Mouse (Mus musculus): ENCODE results near the gene Krtcap3.
A peak's percentile ranks its signal among the peaks of the same experiment; 100 is the strongest.

Gene Krtcap3

GRCm38 (mm10) chr5:31253806-31254205 is 2.3 kb downstream of the Krtcap3 start:
- DNase-seq, result no peak

DNA sequence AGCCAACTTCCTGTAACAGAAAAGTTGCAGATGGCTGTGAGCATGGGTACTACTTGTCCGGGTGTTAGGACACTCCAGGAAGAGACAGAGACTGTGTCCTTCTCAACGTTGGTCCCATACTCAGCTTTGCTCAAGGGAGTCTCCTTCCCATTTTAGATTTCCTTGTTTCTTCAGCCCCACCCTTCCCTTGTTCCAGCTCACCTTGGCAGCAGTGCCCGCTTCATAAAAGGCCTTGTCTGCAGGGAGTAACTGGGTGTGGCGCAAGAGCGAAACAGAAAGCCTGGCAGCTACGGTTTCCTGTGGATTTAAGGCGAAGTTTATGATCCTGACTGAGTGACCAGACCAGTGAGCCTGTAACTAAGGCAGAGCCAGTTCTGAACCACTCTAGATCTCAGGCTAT is 3.0 kb downstream of the Krtcap3 start:
- no peak for DNase-seq

DNA sequence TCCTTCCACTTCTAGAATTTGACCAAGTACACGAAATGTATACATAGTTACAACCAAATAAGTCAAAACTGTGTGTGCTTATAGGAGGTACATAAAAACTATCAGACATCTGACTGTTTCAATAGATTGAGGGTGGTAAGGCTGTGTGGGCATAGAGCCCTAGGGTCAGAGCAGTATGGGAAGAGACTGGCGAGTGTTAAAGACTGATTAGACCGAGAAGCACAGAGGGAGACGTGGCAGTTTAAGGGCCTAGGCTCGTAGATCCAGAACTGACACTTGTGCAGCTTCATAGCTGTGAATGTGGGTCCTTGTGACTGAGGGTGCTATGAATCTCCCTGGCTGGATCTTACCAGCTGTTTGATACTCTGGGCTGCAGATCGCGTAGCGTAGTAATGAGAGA is 3.4 kb downstream of the Krtcap3 start:
- DNase-seq, result no peak

DNA sequence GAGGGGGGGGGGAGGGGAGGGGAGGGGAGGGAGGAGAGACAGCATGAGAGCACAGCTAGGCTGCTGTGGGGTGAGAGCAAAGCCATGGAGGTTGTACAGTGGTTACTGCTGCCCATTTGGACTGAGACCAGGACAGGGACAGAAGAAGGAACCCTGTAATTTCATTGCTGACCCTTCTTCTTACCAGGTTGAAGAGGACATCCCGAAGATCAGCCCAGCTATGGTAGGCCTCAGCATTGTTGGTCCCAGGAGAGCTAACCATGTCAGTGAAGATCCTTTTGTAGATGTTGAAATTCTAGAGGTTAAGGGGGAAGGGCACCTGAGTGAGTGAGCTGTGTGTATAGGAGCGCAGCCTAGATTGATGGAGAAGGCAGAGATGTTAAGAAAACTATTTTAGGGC is 3.9 kb downstream of the Krtcap3 start:
- DNase-seq, result no peak

GRCm38 (mm10) chr5:31255971-31256370 is 4.5 kb downstream of the Krtcap3 start:
- DNase-seq, result no peak

GRCm38 (mm10) chr5:31257616-31258015 is 6.1 kb downstream of the Krtcap3 start:
- DNase-seq, result no peak

GRCm38 (mm10) chr5:31266101-31266500 is 14.6 kb downstream of the Krtcap3 start:
- peak; percentile 29 to 44 for DNase-seq

GRCm38 (mm10) chr5:31267686-31268085 is 16.2 kb downstream of the Krtcap3 start:
- no peak for DNase-seq

- no peak for DNase-seq
These were observed 21.5 kb downstream of the Krtcap3 start for GRCm38 (mm10) chr5:31273018-31273417.

DNA sequence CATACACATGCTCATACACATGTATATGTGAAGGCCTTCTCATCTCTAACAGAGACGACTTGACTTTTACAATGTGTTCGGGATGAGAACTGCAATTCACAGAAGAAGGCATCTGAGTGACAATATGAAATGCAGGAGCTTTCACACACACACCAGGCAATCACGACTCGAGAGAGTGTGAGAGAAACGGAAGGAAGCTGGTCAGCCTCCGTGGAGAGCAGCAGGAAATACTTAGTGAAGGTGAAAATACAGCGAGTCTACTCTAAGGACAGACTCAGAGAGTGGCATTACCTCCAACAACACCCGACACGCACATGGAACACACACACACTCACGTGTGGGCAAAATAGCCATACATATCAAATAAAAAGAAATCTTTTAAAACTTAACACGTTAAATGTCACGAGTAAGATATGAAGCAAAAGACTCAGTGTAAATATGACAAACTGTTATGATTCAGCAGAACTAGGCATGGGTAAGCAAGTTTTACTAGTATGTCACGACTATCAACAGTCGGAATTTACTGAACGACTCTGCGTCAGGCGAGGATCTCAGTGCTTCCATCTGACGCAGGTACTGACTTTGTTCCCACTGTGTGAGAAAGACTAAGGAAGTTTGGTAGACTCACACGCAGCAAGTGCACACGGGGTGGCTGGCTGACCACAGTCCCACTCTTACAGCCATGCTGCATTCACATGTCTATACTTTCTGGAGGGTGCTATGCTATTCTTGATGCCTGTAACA is 27.9 kb downstream of the Krtcap3 start:
- DNase-seq, result no peak

DNA sequence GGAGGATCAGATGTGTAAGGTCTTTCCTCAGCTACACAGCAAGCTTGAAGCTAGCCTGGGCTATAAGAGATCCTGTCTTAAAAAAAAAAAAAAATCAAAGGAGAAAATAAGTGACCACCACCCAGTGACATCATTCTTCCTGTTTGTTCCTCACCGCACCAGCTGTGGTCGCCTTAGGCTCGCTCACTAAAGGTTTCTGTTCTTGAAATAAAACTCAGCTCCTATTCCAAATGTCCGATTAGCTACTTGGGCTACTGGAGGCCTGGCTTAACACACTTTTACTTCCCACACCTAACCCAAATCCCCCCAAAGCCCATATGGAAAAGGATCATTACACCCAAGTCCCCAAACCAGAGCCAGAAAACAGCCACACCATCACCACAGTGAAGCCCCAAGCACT is 36.7 kb downstream of the Krtcap3 start:
- no peak for DNase-seq

GRCm38 (mm10) chr5:31288655-31289054 is 37.2 kb downstream of the Krtcap3 start:
- peak; percentile 17 to 22 for DNase-seq

- no peak for DNase-seq
These were observed 38.2 kb downstream of the Krtcap3 start for GRCm38 (mm10) chr5:31289626-31290230.

GRCm38 (mm10) chr5:31290521-31291360 is 39.2 kb downstream of the Krtcap3 start, which contains the start of gene Ift172:
TSS of gene Ift172 (minus strand) at chr5:31291116.
- DNase-seq, result peak; percentile 98

- no peak for DNase-seq
These were observed 39.8 kb downstream of the Krtcap3 start for GRCm38 (mm10) chr5:31291361-31291688.

- DNase-seq, result peak in 1 of 2 experiments; percentile 45
These were observed 43.6 kb downstream of the Krtcap3 start for GRCm38 (mm10) chr5:31294964-31295605.

DNA sequence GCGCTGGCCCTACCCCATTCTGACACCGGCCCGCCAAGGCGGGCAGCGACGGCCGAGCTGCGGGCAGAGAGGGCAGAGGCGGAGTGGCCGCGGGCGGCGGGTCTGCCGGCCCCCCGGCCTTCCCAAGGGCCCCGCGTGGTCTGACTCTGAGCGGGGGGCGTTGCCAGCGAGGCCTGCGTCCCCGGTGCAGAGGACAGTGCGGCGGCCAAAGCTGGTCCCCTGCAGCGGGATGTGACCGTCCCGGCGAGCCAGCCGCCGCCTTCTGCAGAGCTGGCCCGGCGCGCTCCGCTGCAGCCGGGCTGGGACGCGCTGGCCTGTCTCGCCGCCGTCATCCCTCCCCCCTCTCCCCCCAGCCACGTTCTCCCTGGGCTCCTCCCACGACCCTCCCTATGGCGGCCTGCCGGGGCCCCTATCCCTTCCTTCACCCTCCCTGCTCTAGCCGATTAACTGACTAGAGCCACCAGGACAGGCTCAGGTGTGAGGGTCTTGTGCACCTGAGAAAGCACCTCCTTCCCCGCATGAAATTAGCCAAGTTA is 44.2 kb downstream of the Krtcap3 start, which contains the start of gene Fndc4:
TSS of gene Fndc4 (minus strand) at position 475 of the 536 bp plus-strand sequence.
- peak; percentile 85 to 91 for DNase-seq

DNA sequence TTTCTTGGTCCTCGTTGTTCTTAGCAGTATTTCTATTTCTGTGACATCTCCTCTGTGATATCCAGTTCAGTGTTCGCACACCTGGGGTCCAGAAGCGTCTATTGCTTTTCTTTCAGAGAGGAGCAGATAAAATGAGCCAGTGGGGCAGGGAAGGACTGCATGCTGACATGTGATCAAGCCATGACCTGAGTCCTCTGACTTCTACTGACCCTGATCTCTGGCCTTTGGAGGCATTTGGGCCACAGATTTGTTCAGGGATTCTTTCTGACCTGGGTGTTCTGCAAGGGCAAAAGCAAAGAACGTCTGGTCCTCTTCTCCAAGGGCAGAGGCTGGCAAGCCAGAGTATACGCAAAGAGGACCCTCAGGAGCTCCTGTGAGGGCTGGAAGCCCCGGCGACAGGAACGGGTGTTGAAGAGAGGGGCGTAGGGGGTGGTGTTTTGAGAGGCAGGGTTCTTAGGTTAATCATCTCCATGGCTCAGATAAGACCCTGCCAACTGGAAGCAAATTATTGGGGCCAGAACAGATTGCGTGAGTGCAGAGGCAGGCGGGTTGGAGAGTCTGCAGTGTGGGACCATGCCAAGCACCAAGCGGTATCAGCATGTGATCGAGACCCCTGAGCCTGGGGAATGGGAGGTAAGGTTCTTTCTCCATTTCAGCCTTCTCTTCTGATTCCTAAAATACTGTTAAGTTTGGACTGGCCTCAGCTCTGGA is 45.7 kb downstream of the Krtcap3 start, which contains the start of gene Gckr:
TSS of gene Gckr (plus strand) at position 397 of the 711 bp plus-strand sequence.
- no peak for DNase-seq

- DNase-seq, result no peak
These were observed 46.5 kb downstream of the Krtcap3 start for GRCm38 (mm10) chr5:31297981-31298380.

DNA sequence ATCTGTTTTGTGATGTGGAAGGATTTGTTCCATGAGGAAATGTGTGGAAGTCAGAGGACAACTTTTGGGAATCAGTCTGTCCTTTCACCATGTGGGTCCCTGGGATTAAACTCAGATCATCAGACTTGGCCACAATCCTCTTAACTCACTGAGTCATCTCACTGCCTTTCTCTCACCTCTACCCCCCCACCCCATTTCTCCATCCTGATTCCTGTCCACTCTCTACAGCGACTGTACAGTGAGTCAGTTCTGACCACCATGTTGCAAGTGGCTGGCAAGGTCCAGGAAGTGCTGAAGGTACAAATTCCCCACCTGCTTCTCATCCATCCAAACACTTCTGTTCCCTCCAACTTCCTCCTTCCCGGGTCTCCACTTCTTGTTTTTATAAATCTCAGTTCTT is 47.0 kb downstream of the Krtcap3 start:
- DNase-seq, result no peak

DNA sequence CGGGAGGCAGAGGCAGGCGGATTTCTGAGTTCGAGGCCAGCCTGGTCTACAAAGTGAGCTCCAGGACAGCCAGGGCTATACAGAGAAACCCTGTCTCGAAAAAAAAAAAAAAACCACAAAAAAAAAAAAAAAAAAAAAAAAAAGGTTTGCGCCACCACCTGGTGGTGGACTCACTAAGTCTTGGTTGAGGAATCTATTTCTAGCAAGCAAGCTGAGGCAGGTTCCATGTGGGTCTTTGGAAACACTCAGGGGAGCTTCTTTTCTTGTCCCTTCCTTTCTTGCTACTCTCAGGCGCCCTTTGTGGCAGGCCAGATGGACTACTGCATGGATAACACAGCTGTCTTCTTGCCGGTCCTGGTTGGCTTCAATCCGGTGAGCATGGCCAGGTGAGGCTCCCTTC is 50.4 kb downstream of the Krtcap3 start:
- no peak for DNase-seq
